Mouse (Mus musculus) monocyte, adult 5-6 weeks (primary cell): Measurements from ENCODE around the gene Trmo. TPM values are rescaled to one million over a fixed set of nuclear protein-coding genes. Genes with fewer than 3 reads are reported as not detected.

ENCODE experiments used
- ATAC-seq: fragments of 153-309, 156-312 bp; replicated peaks from 2 replicates; pipeline ENCODE4 v1.8.0; 2017; ENCODE audit warnings: mild to moderate bottlenecking; ENCODE audit not compliant: low TSS enrichment, insufficient number of reproducible peaks, severe bottlenecking, poor library complexity, low FRiP score
- total RNA-seq: library from RNA; stranded (forward); fragments of 200-1000, 200-491, 200-594 nt; gene quantifications from 3 replicates; pipeline ENCODE4 v1.2.3, GENCODE M21; 2017

Gene Trmo
- total RNA-seq, 1 experiment from 2014 or later = 8.4 TPM

GRCm38 (mm10) chr4:46374869-46375368, 14.3 kb downstream of the Trmo start:
- peak; percentile 79 for ATAC-seq

DNA sequence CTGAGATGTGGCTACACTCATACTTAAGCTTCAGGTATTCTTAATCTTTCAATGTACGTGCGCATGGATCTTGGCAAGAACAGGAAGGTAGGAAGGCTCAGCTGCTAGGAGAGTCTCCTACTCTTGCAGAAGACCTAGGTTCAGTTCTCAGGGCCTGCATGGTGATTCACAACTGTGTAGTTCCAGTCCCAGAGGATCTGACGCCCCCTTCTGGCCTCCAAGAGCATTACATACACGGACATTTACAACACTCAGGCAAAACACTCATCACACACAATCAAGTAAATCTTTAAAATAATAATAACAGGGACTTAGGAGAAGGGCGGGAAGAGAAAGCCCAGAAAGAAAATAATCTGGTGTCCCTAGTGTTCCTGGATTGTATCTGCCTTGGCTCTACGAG, 14.8 kb downstream of the Trmo start:
- ATAC-seq = no peak

GRCm38 (mm10) chr4:46371030-46371429, 18.2 kb downstream of the Trmo start:
- ATAC-seq = no peak

GRCm38 (mm10) chr4:46370406-46370805, 18.8 kb downstream of the Trmo start:
- ATAC-seq = no peak

- ATAC-seq = no peak
Measured at GRCm38 (mm10) chr4:46369070-46369469, 20.2 kb downstream of the Trmo start.

GRCm38 (mm10) chr4:46367487-46367959, 21.7 kb downstream of the Trmo start:
- ATAC-seq = no peak

DNA sequence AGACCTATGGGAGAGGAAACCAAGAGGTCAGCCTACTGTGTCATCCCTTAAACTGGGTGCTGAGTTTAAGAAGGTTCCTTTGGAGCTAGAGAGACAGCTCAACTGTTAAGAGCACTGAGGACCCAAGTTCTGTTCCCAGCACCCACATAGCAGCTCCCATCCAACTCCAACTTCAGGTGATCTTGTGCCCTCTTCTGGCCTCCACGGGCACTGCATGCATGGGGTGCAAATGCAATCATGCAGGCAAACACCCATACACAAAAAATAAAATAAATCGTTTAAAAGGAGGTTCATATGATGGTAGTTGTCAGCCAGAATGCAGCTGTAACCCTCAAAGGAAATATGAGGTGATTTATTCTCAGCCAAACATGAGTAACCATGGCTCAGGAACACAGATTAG, 24.9 kb downstream of the Trmo start:
- ATAC-seq = no peak

DNA sequence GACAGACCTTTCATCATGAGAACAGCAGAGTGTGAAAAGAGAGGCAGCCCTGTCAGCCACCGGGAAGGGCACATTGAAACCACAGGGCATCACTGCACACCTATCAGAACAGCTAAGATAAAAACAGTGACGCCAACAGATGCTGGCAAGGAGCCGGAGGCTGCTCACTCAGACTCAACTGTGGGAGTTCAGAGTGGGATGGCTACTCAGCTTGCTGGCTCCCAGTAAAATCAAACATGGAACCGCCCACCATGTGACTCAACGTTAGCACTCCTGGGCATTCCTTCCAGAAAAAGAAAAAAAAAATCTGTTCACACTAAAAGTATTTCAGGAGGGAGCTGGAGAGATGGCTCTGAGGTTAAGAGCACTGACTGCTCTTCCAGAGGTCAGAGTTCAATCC, 28.0 kb downstream of the Trmo start:
- ATAC-seq = no peak

- ATAC-seq = peak; percentile 74
Measured at GRCm38 (mm10) chr4:46359539-46360253, 29.5 kb downstream of the Trmo start.

DNA sequence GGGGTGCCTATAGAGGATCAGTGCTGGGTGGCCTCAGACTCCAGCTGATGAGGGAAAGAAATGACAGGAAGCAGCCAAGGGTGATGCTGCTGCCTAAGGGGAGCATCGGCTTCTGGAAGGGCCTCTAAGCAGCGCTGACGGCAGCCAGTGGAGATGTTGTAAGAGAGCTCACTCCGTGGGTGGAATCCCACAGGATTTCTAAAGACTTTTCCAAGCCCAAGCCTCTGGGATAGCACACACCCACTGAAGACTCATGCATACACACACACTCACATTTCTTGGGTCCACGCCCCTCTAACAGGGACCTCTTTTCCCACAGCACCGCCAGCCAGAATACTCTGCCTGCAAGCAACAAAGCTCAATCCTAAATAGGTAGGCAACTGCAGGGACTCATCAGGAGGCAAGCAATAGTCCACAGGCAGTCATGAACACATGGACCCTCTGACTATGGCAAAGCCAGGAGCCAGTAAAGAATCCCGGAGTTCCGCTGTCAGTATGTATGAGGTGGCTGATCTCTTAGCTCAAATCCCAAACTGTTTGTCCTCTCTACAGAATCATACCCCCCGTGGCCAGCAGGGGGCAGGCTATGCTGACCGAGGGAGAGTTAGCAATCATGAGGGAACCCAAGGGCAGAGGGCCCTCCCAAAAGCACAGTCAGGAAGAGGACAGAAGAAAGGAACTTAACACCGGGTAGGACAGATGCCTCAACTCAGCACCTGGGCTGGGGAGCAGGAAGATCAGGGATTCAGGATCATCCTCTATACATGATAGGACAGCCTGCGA, 32.7 kb downstream of the Trmo start:
- peak; percentile 54; the same call in 1 of the 2 replicates for ATAC-seq

DNA sequence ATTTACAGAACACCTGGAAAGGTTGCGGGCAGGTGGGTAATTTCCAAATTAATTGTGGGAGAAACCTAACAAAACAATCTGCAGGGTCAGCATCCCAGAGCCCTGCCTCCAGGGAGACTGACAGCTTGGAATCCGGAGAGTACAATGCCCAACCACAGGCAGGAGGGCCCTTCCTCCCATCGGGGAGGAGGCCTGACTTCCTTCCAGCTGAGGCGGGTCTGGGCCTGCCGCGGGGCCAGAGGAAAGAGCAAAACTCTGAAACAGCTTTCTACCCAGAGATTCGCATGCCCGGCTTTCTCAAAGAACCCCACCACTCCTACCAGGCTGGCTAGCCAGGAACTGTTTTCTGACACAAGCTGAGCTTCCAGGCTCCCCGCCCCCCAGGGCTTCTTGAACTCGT, 36.2 kb downstream of the Trmo start:
- ATAC-seq = no peak

- no peak for ATAC-seq
Measured at GRCm38 (mm10) chr4:46349530-46349929, 39.7 kb downstream of the Trmo start.

DNA sequence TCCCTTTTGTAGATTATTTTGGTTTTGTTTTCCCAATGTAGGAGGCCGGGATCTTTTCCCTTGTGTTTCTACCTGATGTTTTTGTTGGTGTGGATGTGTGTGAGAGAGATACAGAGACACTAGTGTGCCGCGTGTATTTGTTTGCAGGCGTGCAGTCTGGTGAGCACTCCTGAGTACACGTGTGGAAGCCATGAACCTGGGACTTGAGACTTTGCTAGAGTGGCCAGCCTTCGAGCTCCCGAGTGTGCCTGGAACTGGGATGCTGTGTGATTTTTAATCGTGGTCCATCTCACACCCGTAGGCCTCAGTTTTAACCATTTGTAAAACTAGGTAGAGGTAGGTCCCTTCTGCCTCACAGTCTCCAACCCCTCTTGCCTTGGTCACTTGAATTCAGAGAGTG, 40.3 kb downstream of the Trmo start:
- ATAC-seq = no peak

- ATAC-seq = no peak
Measured at GRCm38 (mm10) chr4:46347580-46348515, 41.4 kb downstream of the Trmo start.

GRCm38 (mm10) chr4:46347141-46347540, 42.1 kb downstream of the Trmo start:
- ATAC-seq = no peak

DNA sequence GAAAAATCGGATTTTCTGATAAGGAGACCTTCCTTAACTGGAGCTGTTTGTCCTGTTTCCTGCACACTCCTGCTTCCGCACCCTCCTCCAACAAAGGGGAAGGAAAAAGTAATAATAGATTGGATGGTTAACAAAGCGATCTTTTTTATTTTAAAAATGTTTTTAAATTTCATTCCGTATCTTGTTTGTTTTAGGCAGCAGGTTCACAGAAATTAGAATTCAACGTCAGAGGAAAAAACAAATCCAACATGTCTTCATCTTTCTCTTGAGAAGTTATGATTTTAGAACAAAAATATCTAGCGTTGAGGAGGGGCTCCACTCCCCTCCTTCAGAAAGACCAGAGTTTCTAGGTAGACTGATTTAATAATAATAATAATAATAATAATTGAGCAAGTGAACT, 43.0 kb downstream of the Trmo start:
- no peak for ATAC-seq

DNA sequence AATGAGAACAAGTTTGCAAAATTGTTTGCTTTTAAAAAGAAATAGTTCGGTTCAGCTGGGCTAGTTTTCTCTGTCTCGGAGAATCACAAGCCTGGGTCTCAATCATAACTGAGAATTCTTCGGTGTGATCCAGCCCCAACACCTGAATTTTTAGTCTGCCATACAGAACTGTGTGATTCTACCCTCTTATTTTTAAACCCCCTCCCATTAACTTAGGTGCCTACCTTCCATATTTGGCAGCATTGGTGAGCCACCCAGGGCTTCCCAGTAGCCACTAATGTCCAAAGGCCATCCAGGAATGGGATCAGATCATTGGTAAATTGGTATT, 43.5 kb downstream of the Trmo start:
- no peak for ATAC-seq

DNA sequence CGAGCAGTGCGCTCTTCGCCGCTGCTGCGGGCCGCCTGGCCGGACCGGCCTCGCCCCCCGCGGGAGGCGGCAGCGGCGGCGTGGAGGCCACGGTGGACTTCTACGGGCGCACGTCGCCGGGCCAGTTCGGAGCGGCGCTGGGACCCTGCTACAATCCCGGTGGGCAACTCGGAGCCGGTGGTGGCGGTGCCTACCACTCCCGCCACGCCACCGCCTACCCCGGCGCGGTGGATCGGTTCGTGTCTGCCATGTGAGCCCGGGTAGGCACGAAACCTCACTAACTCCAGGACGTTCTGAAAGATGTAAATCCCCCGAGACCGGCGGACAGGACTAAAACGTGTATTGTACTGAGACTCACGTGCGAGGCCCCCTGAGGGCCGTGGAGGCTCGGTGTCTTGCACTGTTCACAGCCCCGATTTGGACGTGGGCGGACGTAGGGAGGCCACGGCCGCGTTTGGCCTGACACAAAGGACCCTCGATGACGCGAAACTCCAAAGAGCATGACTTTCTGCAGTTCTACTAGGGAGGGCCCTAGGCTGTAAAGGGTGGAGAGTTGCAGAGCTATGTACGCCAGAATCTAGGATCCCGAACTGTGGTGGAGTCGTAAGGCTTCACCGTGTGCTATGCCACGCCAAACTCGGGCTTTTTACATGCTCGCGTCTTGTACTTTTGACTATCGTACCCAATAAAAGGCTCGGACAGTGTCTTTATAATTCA, 44.0 kb downstream of the Trmo start:
- no peak for ATAC-seq
